Mouse (Mus musculus): ENCODE measurements around the gene Ptbp1.

DNA sequence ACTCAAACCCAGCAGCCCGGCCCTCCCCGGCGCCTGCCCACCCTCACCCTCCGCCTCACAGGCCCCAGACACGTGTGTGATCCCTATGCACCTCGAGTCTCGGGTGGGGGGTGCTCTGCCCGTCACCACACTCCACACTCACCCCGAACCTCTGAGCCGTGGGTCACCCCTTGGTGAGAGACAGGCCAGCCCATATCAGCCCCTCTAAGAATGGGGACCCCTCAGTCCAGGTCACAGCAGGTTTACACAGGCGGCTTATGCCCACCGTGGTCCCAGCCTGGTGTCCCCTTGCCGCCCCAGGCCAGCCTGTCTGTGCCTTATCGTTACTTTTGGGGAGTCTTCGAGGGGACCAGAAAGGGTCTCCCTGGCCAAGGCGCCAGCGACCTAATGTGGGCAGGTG, 34.6 kb upstream of the Ptbp1 start:
- no peak for TF ChIP-seq CTCF (IDR thresholded peaks at IDR 0.05; ENCODE audit: low read depth, low read length)
- no peak for TF ChIP-seq POLR2A (IDR thresholded peaks at IDR 0.05; ENCODE audit: insufficient read depth, low read length)
